23 mouse cellular contexts compared by ENCODE assay signal in genomic region chr14:123032435-123032834, GRCm38 (mm10).
"Had no signal": no experiment of that assay in that cellular context is flagged by ENCODE, and none has a peak within 500 bp of the region (broad histone marks: within the 10 kb centered on the region; RNA-seq: fewer than 3 reads in every experiment).

No protein-coding gene starts in this region.

- H3K4me2 ChIP-seq: liver, embryonic 15.5 days; lung, embryonic 15.5 days; midbrain, embryonic 12.5 days; neural tube, embryonic 12.5 days had no signal

- H3K27ac ChIP-seq: liver, embryonic 15.5 days; lung, embryonic 15.5 days; macrophage; midbrain, embryonic 10.5 days; midbrain, embryonic 12.5 days; neural tube, embryonic 12.5 days had no signal

- H3K9me3 ChIP-seq: liver, embryonic 15.5 days; midbrain, embryonic 10.5 days; midbrain, embryonic 12.5 days had no signal

- H3K4me3 ChIP-seq: liver, embryonic 15.5 days; lung, embryonic 15.5 days; megakaryocyte, embryonic 14.5 days; midbrain, embryonic 10.5 days; midbrain, embryonic 12.5 days; myocyte; neural tube, embryonic 12.5 days had no signal

- H3K9ac ChIP-seq: liver, embryonic 15.5 days; liver, postnatal 0 days; lung, embryonic 15.5 days; midbrain, embryonic 12.5 days; neural tube, embryonic 12.5 days had no signal

- H3K27me3 ChIP-seq: liver, embryonic 15.5 days; lung, embryonic 15.5 days; megakaryocyte, embryonic 14.5 days; midbrain, embryonic 12.5 days; neural tube, embryonic 12.5 days had no signal

- H3K4me1 ChIP-seq: liver, embryonic 15.5 days; lung, embryonic 15.5 days; megakaryocyte, embryonic 14.5 days; midbrain, embryonic 10.5 days; midbrain, embryonic 12.5 days had no signal

- H3K36me3 ChIP-seq: liver, embryonic 15.5 days; lung, embryonic 15.5 days; midbrain, embryonic 10.5 days; midbrain, embryonic 12.5 days; neural tube, embryonic 12.5 days had no signal

- ATAC-seq: liver, postnatal 0 days; lung, postnatal 0 days; midbrain, embryonic 16.5 days had no signal

- DNase-seq: liver, postnatal 0 days; lung, adult 2 months; lung, postnatal 14 days; lung, postnatal 36 days; midbrain, embryonic 14.5 days; retina, postnatal 1 day; right cerebral cortex, adult 18-20 months; right cerebral cortex, postnatal 25 days; right cerebral cortex, postnatal 4 days; spleen, adult 18-20 months; thymus, adult 18-20 months; thymus, postnatal 14 days; thymus, postnatal 36 days had no signal
